Mouse (Mus musculus): ENCODE results near the gene Lpin3.

The Lpin3 gene

GRCm38 (mm10) chr2:160880453-160881195 is at the start of gene Lpin3:
TSS of gene Lpin3 (plus strand) at chr2:160880670.
- DNase-seq (ENCODE audit: low spot score in 2 of 2) = no peak

DNA sequence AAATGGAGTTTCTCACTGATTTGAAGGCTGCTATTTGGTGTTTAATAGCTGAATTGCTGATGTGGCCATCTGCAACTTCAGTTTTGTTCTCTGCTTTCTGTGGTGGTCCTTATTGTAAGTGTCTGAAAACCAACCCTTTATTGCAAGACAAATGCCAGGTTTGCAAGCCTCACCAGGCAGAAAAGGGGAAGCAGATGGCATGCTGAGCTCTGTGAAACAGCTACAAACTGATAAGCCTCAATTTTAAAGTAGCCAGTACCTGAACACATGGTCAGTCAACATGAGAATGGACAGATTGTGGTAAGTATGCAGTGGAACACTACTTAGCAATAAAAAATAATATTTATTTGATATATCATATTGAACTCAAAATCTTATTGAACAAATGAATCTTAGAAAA is 39.6 kb upstream of the Lpin3 start:
- DNase-seq (ENCODE audit: low spot score in 2 of 2) = no peak

DNA sequence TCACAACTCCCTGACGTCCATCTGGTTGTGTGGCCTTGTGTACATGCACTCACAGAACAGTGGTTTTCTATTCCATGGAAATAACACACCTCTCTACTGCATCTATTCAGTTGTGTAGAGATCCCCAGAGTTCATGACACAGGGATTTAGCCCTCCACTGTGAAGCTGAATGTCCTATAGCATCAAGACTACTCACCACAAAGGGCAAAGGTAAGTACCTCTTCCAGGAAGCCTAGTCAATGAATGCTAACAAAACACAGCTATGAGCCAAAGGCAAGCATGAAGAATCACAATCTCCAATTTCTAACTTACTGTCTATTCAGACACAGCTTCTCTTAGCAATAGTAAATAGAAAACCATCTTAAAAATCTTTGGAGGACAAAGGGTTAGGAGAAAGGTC is 32.8 kb upstream of the Lpin3 start:
- no peak for DNase-seq (ENCODE audit: low spot score in 2 of 2)

GRCm38 (mm10) chr2:160848186-160848585 is 32.3 kb upstream of the Lpin3 start:
- no peak for DNase-seq (ENCODE audit: low spot score in 2 of 2)

- no peak for DNase-seq (ENCODE audit: low spot score in 2 of 2)
Observed at GRCm38 (mm10) chr2:160849617-160850240, 30.7 kb upstream of the Lpin3 start.

DNA sequence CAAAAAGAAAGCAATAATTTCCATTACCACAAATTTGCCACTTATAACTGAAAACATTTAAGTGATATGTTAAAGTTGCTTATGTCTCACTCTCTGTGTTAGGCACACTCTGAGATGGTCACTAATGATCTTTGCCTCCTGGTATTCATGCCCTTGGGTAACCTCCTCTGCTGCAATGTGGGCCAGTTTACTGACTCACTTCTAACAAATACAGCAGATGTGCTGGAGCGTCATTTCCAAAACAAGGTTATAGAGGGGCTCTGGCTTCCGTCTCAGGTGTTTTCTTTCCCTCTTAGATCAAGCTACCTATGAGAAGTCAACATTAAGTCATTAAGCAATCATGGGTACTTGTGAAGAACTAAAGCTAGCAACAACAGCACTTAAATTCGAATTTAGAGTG is 30.1 kb upstream of the Lpin3 start:
- no peak for DNase-seq (ENCODE audit: low spot score in 2 of 2)

GRCm38 (mm10) chr2:160854687-160855086 is 25.8 kb upstream of the Lpin3 start:
- peak; percentile 55 to 78 for DNase-seq (ENCODE audit: low spot score in 2 of 2)

DNA sequence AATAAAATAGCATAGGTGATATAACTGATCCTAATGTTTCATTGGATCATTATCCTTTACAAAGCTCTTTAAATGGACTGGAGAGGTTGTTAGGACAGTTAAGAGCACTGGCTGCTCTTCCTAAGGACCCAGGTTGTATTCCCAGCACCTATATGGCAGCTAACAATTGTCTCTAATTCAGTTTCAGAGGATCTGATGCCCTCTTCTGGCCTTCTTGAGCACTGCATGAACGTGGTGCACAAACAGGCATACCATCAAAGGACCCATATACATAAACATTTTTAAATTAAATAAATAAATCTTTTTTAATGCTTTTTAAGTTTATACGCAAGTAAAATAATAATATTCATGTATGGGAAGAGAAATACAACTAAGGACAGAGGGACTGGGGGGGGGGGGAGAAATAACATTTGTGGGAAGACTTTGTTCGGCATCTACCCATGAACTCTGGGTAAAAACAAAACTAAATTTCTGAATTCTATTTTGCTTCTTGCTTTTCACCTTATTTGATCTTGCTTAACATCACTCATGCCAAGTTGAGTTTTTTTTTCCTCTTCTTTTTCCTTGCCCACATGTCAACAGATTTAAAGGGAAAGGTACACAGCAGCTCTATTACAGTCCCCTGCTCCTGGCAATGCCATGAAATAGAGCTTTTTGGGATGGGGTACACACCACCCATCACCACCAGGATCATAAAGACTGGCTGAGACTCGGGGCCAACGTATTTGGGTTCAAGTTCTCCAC is 23.9 kb upstream of the Lpin3 start:
- DNase-seq (ENCODE audit: low spot score in 2 of 2) = no peak

DNA sequence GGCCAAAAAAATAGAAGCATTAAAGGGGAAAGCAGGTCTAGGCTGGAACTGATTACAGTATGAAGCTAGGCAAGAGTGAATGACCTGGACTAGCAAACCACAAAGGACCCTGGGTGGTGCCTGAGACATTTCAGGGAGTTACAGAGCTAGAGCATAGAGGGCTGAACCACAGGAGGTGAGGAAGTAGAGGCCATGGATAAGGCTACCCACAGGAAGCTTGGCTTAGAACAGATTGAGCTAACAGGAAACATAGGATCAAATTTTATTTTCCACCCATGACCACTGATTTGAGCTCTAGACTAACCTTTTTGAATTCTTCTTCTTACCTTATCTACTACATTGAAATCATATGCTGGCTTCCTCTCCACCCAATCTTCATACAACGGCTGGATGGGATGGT is 20.1 kb upstream of the Lpin3 start:
- no peak for DNase-seq (ENCODE audit: low spot score in 2 of 2)

GRCm38 (mm10) chr2:160864112-160864511 is 16.4 kb upstream of the Lpin3 start:
- no peak for DNase-seq (ENCODE audit: low spot score in 2 of 2)

DNA sequence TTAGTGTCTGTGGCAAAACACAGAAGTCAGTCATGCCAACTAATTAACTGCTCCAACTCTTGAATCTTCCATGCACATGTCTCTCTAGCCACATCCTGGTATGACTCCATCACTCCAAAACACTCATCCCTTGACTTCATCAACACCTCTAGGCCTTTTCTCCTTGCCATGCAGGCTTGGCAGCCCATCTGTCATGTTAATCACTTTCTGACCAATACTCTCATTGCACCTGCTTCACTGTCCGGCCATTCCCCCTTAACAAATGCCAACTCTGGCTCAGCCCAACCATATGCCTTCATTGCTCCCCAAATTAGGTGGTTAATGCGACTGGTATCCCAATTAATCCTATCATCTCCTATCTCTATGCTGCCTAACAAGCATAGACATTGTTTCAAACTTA is 15.2 kb upstream of the Lpin3 start:
- DNase-seq (ENCODE audit: low spot score in 2 of 2) = no peak

- DNase-seq (ENCODE audit: low spot score in 2 of 2) = no peak
Observed at GRCm38 (mm10) chr2:160869446-160869845, 11.0 kb upstream of the Lpin3 start.

DNA sequence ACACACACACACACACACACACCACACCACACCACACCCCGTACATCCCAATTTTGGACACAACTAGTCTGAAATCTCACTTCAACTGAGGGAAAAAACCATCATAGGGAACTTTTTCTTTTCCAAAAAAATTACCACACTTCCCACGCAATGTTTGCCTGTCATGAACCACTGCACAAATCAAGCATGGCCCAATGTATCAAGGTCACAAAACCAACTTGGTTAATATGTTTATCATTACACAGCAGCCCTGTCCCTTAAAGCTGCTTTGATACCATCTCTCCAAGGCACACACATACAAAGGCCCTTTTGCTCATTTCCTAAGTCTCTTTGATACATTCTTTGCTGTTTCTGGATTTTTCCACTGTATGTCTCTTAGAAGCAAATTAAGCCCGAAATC is 9.2 kb upstream of the Lpin3 start:
- no peak for DNase-seq (ENCODE audit: low spot score in 2 of 2)

- peak; percentile 34 to 40 for DNase-seq (ENCODE audit: low spot score in 2 of 2)
Observed at GRCm38 (mm10) chr2:160872395-160872794, 8.1 kb upstream of the Lpin3 start.

GRCm38 (mm10) chr2:160872890-160873382 is 7.5 kb upstream of the Lpin3 start, which contains the start of gene Zhx3:
TSS of gene Zhx3 (minus strand) at chr2:160872998.
- peak; percentile 81 to 83 for DNase-seq (ENCODE audit: low spot score in 2 of 2)

DNA sequence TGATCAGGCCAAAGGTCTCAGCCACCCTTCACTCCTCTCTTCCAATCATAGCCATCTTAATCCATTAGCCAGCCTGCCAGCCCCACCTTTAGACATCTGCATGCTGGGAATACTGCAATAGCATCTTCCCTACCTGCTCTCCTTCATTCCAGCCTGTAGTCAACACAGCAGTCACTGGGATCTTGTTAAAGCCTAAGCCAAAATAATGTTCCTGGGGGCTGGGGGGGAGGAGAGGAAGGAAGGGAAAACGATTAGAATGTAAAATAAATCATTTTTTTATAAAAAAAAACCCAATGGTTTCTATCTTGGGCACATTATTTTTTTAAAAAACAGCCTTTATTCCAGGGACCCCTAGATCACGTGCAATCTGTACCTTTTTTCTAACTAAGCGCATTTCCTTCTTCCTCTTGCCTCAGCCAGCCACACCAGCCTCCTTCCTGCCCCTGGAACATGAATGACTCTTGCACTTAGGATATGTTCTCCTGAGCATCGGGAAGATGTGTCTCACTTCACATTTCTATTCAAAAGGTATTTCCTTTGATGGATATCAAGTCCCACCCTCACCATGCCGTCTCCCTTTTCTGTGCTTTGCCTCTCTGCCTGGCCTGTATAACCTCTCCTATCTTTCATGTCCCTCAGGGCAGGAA is 6.1 kb upstream of the Lpin3 start:
- no peak for DNase-seq (ENCODE audit: low spot score in 2 of 2)

DNA sequence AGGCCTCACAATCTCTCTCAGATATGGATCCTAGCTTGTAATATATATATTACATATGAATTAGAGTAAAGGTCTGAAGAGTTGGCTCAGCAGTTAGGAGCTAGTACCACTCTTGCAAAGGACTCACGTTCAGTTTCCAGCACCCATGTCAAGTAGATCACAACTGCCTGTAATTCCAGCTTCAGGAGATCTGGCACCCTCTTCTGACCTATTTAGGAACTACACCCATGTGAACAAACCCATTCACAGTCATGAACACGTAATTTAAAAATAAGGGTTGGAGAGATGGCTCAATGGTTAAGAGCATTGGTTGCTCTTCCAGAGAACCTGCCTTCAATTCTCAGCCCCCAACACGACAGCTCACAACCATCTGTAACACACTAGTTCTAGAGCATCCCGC is 4.4 kb upstream of the Lpin3 start:
- no peak for DNase-seq (ENCODE audit: low spot score in 2 of 2)

DNA sequence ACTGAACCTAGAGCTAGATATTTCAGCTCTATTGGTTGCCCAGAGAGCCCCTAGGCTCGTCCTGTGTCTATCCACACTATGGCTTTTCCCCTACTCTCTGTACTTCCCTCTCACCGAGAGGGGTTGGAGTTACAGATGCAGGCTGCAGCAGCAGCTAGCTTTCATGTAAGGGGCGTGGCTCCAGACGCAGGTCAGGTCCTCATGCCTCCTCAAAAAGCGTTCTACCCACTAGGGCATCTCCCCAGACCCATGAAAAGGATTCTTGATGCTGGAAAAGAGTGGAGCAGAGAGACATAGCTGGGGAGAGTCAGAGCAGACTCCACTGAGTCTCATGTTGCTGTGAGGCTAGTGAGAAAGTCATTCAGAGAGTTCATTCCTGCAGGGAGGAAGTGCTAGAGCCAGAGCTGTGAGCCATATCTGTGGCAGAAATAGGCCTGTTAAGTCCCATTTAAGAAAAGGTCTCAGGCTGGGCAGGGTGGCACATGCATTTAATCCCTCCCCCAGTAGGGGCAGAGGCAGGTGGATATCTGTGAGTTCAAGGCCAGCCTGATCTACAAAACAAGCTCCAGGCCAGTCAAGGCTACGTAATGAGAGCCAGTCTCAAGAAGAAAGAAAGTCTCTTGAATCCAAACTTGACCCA is 1.1 kb downstream of the Lpin3 start:
- DNase-seq (ENCODE audit: low spot score in 2 of 2) = no peak

DNA sequence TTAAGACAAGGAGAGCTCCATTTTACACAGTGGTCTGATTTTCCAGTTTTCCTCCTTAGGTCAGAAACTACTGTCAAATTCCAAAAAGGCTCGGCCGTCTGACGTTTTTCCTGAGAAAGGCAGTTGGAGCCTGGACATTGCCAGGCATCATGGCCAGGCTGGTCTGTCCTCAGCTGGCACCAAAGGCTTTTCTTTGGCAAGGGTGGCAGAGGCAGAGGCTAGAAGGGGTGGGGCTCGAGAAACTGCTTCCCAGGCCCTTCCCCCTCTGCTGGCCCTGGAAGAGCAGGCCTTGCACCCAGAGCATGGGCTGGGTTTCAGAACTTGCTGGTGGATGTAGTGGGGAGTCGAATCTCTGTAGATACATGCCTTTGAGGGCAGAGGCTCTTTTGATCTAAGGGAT is 2.0 kb downstream of the Lpin3 start:
- no peak for DNase-seq (ENCODE audit: low spot score in 2 of 2)

DNA sequence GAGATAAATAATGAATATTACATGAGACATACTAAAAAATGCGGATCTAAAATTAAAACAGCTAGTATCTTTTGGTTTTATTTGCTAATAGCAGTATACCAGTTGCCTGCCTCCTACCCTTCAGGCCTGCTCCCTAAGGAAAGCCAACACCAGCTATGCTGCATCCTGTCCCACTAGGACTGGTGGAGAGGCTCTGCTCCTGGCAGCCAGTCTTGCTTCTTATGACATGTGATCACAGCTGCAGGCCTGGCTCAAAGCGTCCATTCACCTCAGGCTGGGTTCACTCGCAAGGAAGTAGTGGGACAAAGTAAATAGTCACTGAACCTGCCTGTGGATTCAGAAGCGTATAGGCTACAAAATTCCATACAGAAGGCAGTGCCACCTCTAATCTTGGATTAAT is 3.4 kb downstream of the Lpin3 start:
- DNase-seq (ENCODE audit: low spot score in 2 of 2) = no peak

GRCm38 (mm10) chr2:160884830-160885229 is 4.4 kb downstream of the Lpin3 start:
- DNase-seq (ENCODE audit: low spot score in 2 of 2) = no peak

DNA sequence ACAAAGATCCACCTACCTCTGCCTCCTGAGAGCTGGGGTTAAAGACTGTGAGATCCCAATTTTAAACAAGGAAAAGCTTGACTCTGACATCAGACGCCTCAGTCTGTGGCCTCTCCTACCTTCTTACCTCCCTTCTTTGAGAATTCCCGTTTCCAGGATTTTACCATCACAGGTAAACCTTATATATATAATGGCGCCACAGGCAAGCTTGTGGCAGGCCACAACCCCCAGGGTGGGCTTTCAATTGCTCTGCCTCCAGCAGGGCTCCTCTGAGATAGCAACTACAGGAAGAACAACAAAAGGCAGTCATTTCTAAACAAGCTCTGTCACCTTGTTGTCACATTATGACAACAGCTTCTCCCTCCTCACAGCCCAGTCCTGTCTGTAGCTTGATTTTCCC is 5.8 kb downstream of the Lpin3 start:
- DNase-seq (ENCODE audit: low spot score in 2 of 2) = no peak

Measured in right cerebral cortex, postnatal 36 days (tissue).